Mouse (Mus musculus) natural killer cell, adult 2 months (primary cell): ENCODE results near the gene Sdad1.
A peak's percentile ranks its signal among the peaks of the same experiment; 100 is the strongest.

ENCODE experiments used
- DNase-seq, 2 experiments: peaks; one replicate each; pipeline ENCODE4 v3.0.0; 2022; ENCODE audit warnings: low spot score in 2 of 2

The Sdad1 gene

DNA sequence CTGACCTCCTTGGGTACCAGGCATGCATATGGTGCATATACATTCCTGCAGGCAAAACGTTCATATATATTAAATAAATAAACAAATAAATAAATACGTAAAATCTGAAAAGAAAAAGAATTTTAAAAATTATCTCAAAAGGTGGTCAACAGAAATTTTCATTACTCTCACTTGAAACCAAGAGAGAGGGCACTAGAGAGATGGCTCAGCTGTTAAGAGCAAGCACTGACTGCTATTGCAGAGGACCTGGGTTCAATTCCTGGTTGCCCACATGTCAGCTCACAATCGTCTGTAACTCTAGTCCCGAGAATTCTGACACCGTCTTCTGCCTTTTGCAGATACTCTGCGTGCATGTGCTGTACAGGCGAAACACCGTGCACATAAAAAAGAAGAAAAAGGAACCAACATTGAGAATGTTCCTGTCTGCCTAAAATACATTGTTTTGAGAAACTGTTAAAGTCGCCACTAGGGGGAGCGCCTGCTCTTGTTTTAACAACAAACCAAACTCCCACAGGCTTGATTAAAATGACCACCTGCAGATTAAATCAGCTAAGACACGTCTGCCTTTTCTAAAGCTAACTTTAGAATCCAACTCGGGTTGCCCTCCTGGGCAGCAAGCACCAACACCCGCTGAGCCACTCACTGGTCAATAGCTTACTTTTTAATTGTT is 1.9 kb upstream of the Sdad1 start:
- DNase-seq: peak; percentile 77 to 86

DNA sequence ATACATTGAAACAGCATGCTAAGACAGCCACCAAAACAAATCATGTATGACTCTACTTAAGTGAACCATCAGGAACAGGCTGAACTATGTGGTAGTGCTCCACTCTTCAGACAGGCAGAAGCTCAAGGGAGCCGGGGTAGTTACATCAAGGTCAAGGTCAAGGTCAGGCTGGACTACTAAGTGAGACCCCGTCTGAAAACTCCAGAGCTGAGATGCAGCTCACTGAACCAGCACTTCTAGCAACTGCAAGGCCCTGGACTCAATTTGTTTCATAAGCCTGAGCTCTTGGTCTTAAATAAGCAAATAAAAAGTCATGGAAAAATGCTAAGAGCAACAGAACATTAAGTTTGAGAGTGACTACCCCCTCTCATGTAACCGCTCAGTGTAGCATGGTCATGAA is 6.0 kb downstream of the Sdad1 start:
- no peak for DNase-seq

DNA sequence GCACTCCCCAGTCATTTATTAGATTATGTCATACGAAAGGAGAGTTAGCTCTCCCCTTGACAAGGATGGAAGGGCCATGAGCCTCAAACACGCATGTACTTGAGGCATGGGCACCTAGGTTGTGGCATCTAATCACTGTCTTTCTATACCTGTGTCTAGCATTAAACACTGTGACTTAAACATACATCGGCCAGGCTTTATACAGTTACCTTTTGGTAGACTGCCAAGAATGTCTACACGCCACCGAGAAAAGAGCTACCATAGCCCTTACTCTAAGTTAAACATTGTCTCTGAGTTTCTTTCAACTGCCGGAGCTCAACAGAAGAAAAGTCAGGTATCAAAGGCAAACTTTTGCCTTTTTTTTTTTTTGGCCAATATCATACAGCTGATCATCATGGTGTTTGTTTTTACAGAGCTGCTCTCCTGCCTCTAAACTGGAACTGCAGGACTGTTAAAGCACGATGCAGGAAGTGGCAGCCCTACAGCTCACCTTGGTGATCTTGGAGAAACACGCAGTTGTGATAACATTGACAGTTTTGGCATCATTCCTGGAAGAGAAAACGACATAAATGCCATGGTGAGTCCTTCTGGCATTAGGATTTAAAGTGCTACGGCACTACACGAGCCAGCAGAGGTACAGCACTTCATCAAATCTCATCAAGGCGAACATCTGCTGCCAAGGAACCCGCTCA is 8.0 kb downstream of the Sdad1 start:
- no peak for DNase-seq

DNA sequence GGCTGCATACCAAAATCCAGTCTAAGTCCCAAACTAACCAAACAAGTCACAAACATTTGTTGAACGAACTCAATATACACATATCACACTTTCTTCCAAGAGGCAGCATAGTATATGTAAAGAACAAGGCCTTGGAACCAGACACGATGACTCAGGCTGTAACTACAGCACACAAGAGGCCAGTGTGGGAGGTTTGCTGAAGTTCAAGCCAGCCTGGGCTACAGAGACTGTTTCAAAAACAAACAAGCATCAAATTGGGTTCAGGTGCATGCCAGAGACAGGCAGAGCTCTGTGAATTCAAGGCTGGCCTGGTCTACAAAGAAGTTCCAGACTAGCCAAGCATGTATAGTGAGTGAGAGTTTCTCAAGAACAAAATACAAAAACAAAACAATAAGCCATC is 15.8 kb downstream of the Sdad1 start:
- DNase-seq: no peak

DNA sequence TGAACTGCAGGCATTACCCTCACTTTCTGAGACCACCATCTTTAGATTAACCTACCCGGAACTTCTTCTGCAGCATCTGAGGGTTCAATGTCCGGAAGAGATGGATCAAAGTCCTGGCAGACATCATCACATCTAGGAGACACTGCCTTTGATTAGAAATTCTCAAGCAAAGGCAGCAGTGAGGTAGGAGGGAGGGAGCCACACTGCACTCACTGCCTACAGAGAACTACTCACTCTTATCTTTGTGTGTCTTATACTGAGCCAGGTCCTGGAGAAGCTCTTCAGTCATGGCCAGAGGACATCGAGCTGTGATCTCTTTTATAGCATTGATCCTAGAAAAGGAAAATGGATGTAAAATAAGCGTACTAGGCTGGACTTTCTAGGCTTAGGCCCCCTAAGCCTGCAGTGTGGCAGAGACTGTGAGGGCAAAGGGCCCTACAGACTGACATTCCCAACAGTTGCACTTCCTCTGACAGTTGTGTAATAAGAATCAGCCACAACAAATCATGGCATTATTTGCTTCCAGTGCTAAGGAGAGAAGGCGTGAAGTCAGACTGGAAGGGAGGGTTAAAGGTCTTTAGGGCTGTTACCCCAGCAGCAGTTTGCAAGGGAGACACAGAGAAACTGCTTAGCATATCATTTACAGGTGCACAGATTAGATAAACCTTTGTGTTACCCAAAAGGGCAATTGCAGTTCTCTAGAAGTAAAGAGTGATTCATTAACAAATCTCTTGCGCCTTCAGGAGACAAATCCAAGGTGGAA is 18.4 kb downstream of the Sdad1 start:
- no peak for DNase-seq

DNA sequence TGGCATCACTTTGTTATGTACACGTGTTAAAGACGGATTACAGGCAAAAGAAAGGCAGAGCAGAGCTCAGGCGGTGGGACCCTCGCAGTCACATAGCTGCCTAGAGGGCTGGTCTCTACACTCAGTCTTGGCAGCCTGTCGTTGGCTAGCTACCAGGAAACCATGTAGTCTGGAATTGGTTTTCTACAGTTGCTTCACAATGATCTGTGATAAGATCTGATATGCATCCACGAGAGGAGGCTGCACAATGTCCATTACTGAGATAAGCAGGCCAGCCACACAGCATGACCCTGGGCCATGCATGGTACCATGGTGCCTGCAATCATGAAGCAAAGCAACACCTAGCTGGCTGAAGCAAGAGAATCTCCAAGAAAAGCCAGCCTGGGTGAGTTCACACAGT is 22.4 kb downstream of the Sdad1 start:
- DNase-seq: no peak

DNA sequence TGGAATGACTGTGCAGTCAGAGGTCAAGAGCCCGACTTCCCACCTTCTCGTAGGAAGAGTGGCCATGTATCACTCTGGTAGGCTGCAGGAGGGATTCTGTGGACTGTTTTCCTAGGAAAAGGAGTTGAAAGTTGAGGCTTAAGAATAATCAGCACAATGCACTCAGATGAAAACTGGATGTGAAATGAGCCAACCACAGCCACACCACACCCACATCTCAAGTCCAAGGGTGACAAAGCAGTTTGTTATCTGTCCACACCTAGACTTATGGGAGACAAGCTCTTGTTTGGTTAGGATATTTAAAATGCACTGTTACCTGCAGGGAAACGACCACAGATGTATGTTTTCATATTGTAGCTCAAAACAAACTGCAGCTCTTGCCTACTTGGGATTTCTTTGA is 27.2 kb downstream of the Sdad1 start:
- no peak for DNase-seq

DNA sequence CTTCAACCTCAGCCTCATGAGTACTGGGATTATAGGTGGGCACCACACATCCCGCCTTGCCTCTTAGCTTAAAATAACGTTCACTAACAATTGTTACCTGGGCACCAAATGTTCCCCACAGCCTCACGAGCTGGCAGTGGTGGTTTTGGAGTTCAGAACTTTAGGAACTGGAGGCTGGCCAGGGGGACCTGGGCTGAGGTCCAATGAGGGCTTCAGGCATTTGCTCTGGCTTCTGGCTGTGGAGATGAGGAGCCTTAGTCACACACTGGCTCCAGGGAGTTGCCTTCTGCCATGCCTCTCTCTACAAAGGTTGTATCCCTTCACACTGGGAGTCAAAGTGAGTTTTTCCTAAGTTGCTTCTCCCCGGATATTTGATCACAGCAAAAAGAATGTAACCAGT is 27.7 kb downstream of the Sdad1 start:
- no peak for DNase-seq

DNA sequence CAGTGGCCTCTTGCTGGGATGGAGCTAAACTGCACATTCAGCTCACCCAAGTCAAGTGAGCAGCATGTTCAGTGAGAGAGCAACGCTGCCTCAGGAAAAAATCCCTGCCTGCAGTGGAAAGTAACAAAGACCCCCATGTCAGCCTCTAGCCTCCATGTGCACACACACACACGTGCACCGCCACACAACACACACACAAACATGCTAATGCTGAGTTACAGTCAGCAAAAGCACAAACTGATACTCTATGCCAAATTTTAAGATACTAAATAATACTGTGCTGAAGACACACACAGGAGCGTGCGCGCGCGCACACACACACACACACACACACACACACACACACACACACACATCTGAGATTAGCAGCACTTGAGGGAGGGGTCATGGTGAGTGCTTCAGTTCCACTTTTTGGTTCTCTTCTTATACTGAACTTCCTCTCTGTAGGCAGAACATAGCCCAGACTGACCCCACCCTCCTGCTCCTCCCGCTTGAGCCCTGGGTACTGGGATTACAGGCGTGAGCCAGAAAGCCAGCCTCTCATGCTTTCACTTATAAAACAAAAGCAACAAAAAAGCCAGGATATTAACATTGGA is 31.2 kb downstream of the Sdad1 start:
- peak in 1 of 2 experiments; percentile 59 for DNase-seq

DNA sequence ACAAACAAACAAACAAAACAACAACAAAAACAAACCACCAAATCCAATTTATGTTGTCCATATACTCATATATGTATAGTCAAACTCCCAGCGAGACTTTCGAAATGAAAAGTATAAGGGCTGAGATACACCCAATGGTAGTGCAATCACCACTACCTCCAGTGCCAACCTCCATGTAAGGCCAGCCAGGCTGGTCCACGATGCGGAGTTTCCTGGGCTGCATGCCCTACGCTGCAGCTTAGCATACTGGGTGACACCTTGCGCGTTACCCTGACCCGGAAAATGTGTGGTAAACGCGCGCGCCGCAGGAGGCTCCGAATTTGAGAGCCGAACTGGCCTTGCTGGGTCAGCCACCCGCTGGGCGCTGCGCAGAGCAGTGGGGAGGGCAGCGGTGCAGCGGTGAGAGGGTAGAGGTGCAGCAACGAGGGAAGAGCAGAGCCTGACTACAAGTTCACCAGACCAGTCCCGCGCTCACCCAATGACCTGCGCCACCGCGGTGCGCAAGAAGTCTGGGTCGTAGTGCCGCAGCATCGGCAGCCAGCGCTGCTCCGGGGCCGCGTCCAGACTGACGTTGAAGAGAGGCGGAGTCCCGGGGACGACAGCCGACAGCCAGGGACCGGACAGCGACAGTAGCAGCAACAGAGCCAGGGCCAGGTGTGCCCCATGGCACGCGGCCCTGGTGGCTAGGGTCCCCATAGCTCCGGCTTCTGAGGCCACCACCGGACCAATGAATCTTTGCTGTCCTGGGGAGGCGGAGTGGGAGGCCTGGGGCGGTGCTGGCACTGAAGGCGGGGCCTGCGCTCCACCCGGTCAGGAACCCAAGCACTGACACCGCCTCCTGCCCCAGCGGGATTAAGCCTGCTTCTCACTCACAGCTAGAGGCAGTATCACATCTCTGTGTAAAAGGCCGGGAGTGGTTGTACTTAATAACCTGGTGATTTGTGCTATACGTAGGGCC is 32.6 kb downstream of the Sdad1 start, which contains the start of gene Naaa:
TSS of gene Naaa (minus strand) at position 734 of the 958 bp plus-strand sequence.
- DNase-seq: peak; percentile 72 to 82

DNA sequence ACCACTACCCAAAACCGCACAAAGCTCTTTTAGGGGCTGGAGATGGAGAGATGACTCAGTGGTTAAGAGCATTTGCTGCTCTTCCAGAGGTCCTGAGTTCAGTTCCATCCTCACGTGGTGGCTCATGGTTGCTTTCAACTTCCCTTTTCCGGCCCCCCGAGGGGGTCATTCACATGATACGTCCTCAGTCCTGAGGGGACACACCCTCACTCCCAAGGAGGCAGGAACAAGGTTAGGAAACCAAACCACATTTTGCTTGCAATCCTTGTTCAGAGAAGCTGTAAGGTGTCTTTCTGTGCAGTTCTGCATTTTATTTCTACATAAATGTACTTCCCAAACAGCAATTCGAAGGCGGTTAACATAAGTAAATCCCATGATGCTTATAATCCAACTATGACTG is 39.8 kb downstream of the Sdad1 start:
- DNase-seq: no peak

DNA sequence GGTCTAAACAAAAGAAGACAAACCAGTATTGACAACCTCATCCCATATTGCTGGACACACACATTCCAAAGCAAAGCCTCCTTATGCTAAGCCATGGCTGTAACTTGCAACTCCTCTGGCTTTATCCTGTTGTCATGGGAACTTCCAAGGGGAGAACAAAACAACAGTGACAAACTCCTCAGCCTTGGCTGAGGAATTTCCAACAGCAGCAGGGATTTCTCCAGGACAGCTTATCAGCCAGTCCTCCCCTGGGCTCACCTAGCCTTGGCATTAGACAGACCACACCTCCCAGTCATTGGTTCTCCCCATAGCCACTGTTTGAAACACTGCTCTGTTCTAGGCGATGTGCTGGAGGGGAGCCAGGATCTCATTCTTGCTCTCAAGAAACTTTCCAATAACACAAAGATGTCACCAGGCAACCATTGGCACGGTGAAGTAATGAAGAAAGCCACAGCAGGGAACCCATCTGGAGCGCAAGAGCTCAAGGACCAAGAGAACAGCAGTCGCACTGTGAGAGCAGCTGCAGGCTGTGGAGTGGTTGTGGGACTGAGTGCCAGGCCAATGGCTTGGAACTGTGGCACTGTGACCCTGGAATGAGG is 46.4 kb downstream of the Sdad1 start:
- no peak for DNase-seq

DNA sequence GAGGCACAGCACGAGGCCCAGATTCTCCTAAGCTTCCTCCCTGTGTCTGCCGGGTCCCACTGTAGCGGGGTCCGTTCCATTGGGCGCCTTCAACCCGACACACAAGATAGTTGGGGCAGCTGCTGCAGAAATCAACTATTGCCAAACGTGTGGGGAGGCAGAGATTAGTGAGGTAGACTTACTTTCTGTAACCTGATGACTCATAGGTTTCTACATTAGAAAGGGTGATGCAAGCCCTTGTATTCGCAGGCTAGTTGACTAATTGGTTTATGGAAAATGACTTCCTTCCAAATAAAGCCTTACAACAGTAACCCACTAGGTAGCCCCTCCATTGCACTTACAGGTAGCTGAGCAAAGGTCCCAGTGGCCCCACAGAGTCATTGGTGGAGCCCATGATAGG is 47.6 kb downstream of the Sdad1 start:
- DNase-seq: no peak

DNA sequence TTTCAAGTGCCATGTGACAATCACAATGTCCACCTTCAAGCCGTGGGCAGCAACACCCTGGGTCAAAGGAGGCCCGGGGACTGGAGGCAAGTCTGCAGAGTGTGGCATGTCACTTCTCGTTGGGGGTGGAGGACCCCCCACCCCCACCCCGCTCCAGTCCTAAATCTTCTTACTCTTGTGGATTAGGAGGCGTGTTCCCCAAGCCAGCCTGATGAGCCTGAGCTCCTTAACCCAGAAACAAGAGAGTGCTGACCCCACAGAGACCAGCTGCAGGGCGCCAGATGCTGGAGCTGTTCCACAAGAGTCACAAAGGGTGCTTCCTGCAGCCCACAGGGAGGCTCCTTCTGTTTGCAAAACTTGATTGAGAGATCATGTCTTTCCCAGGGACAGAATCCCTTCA is 54.1 kb downstream of the Sdad1 start, which contains the start of gene Ppef2:
TSS of gene Ppef2 (minus strand) at position 61 of the 400 bp plus-strand sequence.
- DNase-seq: no peak

DNA sequence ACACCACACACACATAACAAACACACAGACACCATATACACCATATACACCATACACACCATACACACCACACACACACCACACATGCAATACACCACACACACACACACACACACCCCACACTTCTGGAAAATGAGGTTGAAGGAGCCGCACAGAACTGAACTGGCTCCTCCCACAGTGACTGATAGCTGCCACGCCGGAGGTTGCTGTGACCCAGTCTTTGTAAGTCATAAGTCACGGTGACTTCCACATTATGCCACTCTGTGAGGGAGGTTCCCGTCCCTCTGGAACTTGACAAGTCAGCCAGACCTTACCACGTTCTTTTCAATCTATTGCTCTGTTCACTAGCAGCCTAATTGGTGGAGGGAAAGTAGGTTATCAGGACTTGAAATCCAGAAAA is 55.8 kb downstream of the Sdad1 start:
- no peak for DNase-seq

DNA sequence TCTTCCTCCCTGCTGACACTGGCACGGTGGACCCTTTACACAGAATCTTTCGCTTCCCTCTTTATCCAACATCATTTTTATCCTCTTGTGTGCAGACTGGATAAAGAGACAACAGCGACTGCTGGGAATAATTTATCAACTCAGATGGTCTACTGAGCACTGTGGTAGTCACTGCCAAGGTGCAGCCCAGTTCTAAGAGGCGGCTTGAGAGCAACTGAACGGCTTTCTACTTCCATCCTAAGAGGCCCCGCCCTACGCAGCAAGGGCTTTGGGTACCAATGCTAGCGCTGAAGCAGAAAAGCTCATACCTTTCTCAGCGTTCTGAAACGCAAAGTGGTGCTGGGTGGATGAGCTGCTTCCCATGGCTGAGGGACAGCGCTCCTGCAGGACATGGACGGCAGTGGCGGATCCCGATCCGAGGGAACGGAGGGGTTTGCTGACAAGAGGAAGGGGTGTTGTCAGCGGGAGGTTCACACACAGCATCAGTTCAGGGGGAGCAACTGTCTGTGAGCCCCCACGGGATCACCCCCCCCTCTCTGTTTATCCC is 57.4 kb downstream of the Sdad1 start:
- no peak for DNase-seq

DNA sequence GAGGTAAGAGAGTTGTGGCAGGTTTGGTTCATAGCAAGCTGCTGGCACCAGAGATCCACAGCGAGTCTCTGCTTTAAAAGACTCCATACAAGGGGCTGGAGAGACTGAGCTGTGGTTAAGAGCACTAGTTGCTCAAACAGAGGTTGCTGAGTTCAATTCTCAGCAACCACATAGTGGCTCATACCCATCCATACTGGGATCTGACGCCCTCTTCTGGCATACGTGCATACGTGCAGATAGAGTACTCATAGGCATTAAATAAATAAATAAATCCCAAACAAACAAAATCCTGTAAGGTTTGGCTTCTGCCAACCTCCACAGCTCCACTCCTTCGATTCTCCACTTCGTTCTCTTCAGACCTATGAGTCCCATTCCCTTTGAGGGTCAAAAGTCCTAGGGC is 58.2 kb downstream of the Sdad1 start:
- no peak for DNase-seq

DNA sequence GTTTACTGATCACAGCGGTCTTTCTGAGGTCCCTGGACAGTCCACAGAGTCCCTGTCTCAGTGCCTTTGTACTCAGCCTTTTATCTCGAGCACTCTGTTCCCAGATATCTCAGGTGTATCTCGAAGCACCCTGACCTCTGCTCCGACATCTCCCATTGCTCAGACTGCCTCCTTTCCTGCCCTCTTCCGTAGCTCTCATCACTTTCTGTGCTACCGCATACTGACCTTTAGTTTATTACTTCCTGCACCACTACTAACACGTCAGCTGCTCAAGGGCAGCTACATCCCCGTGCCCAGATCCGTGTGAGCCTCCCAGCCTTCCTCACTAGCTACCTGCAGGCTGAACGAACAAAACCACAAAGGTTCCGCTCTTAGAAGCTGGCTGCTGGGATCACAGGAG is 61.7 kb downstream of the Sdad1 start:
- no peak for DNase-seq

DNA sequence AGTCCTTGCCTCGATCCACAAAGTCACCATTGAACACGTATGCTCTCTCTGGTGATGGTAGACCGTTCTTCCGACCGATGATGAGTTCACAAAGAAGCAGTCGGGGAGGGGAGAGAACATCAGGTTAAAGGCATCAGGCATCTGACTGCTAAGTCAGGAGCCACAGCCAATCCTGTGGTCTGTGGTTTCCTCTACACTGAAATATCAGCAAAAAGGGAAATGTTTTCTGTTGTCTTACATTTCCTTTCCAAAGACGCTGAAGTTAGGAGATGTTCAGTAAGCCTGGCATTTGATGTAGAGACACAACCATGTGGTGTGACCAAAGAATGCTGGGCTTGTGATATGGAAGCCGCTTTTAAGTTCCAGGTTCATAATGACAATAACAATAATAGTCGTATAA is 64.8 kb downstream of the Sdad1 start:
- peak; percentile 8 to 9 for DNase-seq

DNA sequence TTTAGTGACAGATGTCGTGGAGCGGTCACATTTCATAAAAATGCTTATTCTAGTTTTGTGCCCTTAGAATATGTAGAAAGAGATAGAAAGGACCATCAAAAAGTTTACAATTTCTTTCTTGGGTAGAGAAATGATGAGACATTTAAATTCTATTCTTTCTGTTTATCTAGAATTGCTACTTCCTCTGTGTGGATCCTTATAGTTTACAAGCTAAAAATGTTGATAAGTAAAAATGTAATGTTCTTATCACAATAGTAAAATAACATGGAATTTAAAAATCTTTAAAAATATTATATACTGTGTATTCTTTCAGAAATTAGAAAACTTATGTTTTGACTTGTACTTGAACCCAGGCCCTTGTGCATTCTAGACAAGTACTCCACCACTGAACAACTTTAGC is 65.4 kb downstream of the Sdad1 start:
- DNase-seq: no peak

DNA sequence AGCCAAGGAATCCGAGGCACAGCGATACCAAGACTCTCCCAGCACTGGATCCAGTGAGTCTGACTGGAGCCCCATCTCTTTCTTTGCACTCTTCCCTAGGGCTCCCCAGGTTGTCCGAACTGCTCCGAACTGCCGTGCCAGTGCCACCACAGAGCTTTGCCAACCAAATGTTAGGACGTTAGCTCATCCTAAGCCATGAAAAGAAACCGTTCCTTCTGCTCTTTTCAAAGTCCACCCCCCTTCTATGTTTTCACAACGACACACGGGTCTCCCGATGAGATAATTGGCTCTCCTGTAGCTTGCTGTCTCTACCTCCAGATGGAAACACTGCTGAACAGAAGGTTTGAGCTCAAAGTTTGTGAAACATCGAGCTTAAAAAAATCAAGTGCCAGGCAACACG is 69.5 kb downstream of the Sdad1 start:
- no peak for DNase-seq
